Mouse (Mus musculus): ENCODE measurements around the gene Rad51b.
A peak's percentile ranks its signal among the peaks of the same experiment; 100 is the strongest.

Gene Rad51b

DNA sequence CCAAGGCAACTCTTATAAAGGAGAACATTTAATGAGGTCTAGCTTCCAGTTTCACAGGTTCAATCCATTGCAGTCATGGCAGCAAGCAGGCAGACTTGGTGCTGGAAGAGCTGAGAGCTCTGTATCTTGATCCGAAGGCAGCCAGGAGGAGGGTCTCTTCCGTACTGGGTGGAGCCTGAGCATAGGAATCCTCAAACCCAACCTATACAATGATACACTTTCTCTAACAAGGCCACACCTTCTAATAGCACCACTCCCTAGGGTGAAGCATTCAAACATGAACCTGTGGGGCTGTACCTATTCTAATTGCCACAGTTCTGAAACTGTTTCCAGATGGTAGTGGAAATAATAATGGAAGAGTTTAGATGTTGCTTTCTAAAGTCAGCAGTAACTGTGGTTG is 33.5 kb downstream of the Rad51b start:
- DNase-seq (ENCODE audit: low read depth, low spot score) = peak; percentile 57

DNA sequence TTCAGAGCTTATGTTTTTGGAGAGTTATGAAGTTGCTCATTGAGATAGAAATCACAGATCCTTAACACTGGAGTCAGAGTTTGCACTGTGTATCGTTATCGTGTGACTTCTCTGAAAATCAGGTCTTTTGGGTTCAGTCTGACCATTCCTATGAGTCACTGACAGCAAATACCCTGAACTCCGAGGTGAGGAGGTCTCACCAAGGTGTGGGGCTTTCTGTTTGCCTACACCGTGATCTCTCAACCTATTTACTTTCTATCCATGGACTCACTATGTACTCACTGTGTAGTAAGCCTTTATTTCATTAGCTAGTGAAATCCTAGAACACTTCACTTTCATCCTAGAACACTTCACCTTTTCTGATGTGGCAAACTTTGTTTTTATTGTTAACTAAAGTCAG is 34.6 kb downstream of the Rad51b start:
- DNase-seq (ENCODE audit: low read depth, low spot score) = no peak

DNA sequence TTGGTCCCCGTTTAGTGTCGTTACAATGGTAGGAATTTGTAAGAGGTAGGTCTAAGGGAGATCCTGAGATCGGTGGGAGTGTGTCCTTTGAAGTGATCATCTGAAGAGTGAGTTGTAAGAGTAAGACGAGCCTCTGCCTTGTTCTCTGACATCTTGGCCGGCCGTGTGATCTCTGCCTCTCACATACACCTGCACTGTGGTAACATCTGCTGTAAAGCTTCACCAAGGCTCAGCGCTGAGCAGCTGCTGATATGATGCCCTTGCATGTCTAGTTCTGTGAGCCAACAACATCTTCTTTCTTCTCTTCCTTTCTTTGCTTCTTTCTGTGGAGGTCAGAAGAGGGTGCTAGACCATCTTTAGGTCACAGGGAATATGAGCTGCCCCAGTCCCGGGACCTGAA is 41.7 kb downstream of the Rad51b start:
- no peak for DNase-seq (ENCODE audit: low read depth, low spot score)

DNA sequence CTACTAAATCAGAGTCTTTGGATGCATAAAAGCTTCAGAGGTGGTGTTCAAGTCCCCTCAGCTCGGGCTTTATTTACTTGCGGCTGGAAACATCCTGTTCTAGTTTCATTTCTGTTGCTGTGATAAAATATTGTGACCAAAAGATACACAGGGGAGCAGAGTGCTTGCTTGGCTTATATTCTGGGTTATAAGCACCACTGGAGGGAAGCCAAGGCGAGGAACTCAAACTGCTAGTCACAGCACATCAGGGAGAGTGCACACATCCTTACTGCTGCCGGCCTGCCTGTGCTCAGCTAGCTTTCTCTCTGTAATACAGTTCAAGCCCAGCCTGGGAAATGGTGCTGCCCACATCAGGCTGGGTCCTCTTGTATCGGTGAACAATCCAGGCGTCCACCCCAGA is 43.4 kb downstream of the Rad51b start:
- no peak for DNase-seq (ENCODE audit: low read depth, low spot score)

DNA sequence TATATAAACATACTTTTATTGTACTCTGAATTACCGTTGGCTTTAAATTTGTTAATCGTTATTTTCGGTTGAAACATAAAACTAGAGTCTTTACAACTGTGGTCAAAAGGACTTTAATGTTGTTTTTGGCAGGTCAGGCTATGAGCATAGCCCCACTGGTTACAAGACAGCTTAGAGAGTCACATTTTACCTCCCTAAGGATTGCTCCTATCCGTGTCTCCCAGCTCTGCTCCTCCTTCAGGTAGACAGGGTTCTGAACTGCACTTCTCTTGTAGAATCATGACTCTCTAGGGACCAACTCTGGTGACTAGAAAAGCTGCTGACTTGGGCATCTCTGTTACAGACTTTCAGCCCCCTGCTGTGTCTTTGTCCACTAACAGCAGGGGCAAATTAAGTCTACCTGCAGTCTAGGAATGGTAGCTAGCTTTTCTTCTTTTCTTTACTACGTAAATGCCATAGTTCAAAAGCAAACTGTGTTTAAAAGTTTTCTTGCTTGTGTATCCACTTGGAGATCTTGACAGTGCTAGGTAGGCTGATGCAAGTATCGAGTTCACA is 44.3 kb downstream of the Rad51b start:
- DNase-seq (ENCODE audit: low read depth, low spot score) = peak; percentile 88

DNA sequence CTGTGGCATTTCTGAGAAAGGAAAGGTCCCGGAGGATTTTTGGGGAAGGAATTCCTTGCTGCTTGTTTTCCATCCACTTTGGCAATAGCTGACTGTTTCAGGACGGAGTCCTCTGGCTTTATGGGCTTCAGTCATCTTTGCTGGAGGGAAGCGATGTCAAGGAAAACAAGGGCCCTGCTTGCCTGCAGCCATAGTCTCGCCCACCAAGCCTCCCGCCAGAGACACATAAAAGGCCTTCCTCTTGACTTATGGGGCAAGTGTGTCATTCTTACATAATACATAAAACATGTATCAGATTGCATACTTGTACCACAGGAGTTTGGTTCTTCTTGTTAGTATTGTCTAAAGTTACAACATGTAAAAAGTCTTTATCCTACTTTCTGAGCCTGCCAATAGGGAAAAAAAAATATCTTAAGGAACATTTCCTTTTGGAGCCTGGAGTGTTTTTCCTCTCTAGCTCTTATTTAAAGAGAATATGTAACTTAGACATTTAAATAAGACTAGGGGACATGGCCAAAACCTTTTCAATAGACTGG is 49.2 kb downstream of the Rad51b start:
- DNase-seq (ENCODE audit: low read depth, low spot score) = no peak

DNA sequence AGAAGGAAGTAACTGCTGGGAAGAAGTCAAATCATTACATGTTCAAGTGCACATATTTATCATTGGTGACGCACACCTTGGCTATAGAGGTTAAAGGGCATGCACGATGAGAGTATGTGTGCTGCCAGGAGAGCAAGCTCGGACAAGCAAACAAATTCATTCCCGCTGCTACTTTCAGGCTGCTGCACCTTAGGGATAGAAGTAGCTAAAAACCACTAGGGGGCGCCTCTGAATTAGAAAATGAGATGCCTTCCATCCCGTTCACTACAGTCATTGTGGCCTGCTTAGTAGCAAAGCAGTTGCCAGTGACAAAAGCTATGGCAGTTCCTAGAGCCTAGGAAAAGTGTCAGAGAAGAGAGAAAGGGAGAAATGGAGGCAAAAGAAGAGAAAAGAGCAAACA is 50.6 kb downstream of the Rad51b start:
- DNase-seq (ENCODE audit: low read depth, low spot score) = peak; percentile 81

DNA sequence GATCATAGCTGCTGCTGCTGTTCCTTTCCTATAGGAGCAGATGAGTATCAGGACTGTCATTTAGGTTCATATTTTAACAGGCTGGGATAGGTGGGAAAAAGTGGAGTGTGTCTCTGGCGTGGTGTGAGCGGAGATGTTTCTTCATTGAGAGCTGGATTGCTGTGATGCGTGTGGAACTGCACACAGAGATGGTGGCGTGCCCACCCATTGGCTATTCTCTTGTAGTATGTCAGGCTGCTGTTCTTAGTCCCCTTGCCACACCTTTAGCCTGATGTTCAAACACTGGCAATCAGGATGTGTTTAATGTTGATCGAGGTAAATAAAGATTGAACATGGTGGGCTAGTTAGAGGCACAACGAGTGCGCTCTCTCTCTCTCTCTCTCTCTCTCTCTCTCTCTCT is 54.4 kb downstream of the Rad51b start:
- no peak for DNase-seq (ENCODE audit: low read depth, low spot score)

DNA sequence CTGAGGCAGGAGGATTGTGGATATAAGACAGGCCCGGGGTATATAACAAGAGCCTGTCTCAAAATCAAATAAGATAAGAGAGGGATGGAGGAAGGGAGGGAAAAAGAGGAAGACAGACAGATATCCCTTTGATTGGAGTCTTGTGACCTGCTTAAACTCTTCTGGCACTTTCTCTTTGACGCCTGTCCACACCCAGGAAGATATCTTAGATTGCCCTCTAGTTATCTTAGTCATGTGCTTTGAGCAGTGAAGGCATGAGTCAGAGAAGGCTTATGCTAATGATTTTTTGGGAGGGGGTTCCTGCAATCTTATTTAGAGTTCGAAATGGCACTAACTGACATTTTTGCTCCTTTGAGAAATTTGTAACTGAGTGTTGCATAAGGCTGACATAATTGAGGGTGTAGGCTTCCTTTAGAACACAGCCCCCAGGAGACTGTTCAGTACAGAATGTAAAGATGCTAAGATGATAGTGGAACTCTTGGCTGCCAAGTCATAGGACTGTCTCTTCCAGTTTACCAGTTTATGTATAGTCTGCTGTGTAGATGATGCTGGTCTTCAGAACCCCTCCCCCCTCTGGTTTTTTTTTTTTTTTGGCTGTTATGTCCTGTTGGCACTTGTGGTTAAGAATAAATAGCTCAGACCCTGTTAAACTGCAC is 55.1 kb downstream of the Rad51b start:
- DNase-seq (ENCODE audit: low read depth, low spot score) = no peak

DNA sequence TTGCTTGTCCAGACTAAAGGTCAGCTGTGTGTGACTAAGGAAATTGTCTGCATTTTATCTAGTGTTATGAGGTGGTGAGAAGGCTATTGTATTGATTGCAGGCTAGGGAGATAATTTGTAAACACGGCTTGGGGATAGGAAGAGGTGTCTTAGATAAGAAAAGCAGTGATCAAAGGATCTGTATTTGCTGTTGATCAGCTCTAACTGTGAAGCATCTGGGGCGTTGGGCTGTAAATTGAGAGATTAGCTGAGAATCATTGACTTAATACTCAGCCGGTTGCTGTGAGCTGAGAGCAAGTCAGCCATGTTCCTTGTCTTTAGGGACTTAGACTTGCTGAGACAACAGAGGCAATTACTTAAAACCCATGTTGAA is 55.6 kb downstream of the Rad51b start:
- DNase-seq (ENCODE audit: low read depth, low spot score) = no peak

DNA sequence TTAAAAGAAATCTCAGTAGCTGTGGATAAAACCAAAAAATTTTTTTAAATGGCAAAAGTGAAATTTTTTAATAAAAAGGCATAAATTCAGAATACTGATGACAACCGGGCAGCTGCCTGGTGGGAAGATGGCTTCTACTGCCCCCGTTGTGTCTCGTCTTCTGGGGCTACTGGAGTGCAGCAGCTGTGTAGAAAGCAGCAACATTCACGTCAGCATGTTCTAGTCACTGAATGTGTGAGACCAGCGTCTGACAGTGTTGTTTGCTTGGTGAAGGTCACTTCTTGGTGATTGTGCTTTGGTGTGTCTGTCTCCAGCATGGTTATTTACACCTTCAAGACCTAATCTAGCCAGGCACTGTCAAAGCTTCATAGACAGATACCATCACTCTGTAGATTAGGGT is 56.3 kb downstream of the Rad51b start:
- DNase-seq (ENCODE audit: low read depth, low spot score) = no peak

DNA sequence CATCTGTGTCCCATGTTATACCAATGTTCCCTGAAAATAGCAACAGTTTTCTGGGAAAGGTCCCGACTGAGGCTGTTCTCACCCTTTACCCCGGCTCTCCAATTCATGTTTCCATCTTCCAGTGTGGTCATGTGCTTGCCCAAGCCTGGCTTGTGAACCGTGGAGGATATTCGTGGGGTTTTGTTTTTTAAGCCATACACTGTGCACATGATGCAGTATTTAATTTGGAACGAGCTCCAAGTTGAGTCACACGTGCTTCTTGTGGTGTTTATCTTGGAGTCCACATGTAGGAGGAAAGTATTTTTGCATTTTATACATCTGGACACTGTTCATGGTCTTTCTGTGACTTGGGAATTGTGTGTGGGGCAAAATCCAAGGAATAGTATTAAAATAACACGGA is 57.5 kb downstream of the Rad51b start:
- no peak for DNase-seq (ENCODE audit: low read depth, low spot score)

DNA sequence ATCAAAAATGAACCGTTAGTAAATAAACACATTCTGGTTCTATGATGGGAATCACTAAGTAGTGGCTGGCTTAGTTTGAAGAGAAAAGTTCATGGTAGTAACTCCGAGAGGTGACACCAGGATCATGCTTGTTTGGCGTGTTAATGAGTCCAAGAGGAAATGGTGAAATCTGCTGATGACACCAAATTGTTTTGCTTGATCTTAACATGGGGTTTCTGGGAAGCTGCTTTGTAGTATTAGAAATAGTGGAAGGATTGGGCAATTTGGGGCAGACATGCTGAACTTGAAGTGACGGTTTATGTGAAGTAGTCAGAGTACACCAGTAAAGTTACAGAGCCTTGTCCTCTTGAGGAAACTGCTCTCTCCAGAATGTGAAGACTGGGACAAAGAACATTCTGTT is 59.1 kb downstream of the Rad51b start:
- no peak for DNase-seq (ENCODE audit: low read depth, low spot score)

DNA sequence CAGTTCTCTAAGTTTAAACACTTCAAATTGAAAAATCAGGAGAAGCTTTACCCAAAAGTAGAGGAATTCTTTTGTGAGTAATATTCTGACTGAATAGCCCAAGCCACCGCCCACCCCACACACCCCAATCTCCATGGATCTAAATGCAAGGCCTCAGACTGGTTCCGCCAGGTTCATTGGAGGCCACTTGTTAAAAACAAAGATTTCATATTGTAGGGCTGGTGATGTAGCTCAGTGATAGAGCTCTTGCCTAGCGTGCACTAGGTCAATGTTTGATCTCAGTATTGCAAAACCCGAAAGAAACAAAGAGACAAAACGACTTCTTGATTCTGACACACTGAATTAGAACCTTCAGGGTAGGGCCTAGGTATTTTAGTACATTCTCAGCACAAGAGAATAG is 60.5 kb downstream of the Rad51b start:
- no peak for DNase-seq (ENCODE audit: low read depth, low spot score)

DNA sequence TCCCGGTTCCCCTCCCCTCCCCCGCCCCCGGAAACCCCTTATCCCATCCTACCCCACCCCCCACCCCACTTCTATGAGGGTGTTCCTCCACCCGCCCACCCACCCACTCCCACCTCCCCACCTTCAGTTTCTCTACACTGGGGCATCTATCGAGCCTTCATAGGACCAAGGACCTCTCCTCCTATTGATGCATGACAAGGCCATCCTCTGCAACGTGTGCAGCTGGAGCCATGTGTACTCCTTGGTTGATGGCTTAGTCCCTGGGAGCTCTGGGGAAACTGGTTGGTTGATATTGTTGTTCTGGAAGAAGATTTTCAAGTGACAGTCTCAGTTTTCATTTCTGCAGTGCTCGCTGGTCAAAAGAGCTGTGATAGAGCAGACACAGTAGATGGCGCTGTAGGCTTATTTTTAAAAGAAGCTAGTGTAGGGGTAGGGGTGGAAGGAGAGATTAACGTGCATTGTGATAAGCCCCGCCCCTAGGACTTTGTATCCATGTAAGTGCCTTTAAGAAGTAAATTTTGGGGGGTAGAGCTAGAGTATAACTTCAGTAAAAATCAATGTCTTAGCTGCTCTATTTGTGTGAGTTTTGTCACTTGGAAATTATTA is 61.6 kb downstream of the Rad51b start:
- DNase-seq (ENCODE audit: low read depth, low spot score) = peak; percentile 83

DNA sequence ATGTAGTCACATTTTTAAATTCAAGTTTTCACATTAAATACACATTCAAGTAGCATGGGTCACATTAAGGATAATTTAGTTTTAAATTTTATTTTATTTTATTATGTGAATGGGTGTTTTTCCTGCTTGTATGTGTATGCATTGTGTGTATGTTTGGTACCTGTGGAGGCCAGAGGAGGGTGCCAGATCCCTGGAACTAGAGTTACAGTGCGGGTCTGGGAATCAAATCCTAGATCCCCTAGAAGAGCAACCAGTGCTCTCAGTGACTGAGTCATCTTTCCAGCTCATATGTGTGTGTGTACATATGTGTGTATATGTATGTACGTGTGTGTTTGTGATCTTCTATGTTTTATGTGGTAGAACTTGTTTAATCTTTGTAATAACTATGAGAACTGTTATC is 62.3 kb downstream of the Rad51b start:
- no peak for DNase-seq (ENCODE audit: low read depth, low spot score)

DNA sequence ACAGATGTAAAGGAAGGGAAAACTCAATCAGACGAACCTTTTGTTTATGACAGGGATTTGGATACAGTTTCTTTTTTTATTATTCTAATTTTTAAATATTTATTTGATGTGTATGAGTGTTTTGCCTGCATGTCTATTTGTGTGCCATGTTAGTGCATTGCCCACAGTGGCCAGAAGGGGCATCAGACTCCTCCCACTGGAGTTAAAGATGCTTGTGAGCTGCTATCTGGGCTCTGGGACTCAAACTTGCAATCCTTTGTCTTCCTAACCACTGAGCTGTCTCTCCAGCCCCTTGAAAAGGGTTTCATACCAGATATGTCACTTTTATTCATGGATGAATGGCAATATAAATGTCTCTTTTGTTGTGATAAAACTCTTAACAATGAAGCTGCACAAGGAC is 65.1 kb downstream of the Rad51b start:
- peak; percentile 57 for DNase-seq (ENCODE audit: low read depth, low spot score)

DNA sequence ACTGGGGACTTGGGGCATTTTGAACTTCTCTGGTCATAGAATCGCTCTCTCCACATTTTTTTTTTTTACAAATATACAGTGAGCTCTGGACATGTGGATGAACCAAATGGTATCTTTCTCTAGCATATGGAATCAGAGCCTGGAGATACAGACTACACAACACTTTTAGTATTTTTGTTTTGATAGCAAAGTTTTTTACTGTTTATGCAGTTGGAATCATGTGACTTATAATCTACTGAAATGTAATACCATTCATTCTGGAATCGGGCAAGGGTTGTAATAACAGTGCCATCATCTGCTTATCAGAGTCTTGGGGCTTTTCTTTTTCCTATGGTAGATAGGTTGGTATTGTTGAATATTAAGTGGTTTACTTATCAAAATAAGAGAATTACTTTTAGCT is 67.2 kb downstream of the Rad51b start:
- DNase-seq (ENCODE audit: low read depth, low spot score) = no peak

DNA sequence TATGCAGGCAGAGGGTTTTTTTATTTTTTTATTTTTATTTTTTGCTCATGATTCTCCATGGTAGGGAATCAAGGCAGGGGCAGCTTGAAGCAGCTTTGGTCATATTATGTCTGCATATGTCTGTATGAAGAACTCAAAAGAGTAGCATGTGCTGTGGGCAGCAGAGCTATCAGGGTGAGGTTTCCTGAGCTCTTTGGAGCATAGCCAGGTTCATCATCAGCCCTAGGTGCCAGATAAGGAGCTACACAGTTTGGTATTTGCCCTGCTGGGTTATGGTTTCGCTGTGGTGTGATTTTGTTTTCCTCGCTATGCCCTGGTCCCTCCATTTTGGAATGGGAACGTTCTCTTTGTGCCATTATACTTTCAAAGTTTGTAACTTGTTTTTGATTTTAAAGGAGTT is 71.7 kb downstream of the Rad51b start:
- no peak for DNase-seq (ENCODE audit: low read depth, low spot score)

DNA sequence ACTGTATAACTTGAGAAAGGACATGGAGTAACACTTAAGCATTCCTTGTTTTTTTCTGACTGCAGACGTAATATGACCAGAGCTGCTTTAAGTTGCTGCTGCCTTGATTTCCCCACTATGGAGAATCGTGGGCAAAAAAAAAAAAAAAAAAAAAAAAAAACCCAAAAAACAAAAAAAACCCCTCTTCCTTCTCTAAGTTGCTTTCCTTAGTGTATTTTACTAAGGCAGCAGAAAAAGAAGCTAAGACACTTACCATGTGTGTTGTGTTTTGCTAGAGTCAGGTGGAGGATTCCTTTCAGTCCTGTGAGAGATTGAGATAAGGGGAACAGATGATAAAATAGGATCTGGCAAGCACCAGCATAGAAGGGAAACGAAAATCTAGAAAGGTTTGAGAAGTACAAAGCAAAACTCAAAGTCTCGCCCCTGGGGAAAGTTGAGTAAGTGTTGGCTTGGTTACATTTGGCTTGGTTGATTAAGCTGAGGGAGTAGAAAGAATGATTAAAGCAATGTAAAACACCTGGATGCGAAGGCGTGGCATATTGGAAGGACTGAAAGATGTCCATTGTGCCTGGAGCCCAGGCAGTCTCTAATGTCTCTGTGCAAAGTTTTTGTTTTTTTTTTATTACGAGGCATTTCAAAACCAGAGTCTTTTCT is 72.6 kb downstream of the Rad51b start:
- no peak for DNase-seq (ENCODE audit: low read depth, low spot score)

DNA sequence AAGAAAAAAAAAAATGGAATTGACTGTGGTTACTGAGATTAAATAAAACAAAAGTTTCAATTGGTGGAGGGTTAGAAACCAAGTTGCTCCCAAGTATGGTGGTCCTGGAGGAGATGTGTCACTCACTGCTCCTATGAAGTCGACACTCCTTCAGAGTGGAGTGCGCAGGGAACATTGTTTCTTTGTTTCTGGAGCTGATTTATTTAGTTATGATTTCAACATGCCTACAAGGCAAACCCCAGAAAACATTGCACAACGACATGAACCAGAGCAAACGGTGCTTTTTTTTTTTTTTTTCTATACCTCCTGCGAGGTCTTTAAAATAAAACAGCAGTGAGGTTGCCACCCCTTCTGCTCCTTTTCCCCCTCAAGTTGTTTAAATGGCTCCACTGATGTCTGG is 75.6 kb downstream of the Rad51b start:
- DNase-seq (ENCODE audit: low read depth, low spot score) = no peak

DNA sequence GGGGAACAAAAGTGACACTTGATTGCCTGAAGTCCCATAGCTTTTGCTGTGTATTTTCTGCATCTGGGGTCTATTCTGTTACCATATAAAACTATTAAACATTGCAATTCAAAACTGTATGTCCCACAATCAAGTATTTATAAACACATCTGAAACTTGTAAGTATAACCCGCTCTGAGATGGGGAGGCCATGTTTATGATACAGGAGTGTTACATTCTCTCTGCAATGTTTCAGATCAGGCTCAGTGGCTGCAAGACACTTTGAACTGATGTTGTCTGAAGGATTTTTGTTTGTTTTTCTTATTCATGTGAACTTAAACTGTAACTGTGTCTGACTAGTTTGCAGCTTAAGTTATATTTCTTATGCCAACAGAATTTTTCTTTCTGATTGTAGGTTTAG is 80.3 kb downstream of the Rad51b start:
- DNase-seq (ENCODE audit: low read depth, low spot score) = no peak

DNA sequence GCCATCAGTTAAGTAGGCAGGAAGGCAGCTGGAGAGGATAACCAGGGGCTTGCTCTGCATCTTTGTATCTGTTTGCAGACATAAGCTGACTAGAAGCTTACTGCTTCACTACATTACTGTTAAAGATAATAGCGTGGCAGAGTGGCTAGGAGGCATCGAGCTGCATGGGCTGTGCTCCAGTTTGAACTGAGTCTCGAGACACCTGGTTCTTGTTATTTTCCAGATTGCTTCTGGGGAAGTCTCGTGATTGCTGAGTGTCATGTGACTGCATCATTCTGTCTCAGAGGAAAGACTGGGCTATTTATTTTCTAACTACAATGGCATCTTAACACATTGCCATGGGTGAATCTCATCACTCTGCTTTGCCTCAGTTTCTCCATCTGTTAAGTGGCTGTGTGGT is 80.8 kb downstream of the Rad51b start:
- DNase-seq (ENCODE audit: low read depth, low spot score) = no peak
